Mouse (Mus musculus): ENCODE results near the gene Grb2. TPM values are rescaled to one million over a fixed set of nuclear protein-coding genes. Genes with fewer than 3 reads are reported as not detected.

Grb2 gene
- total RNA-seq (2021), result 100 to 1,000 TPM; 188 to 210 TPM

DNA sequence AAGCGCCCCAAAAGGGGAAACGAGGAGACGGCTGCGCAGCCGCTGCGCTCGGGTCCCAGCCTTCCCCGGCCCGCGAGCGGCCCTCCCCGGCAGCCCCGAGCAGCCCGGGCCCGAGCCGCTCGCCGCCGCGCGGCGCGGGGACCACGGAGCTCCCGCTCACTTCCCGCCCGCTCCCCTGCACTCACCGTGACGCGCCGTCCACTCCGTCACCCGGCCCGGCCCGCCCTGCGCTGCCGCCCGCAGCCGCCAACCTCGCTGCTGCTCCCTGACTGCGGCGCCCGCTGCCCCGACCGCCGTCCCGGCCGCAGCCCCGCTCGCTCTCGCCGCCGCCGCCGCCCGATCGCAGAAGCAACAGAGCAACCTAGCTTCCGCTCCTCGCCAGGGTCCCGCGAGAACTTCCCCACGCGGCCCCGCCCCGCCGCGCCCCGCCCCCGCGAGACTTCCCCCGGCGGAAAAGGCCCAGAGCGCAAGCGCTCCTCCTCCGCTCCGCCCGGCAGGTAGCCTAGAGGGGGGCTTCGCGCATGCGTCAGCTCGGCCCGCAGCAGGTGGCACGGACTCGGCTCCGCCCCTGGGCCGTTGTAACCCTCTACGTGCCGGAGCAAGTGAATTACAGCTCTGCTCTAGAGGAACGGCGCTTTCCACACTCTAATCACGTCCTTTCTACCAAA, at the start of gene Grb2:
Grb2 (minus strand) TSS at position 389 of the 668 bp plus-strand sequence.
- DNase-seq (ENCODE audit: extremely low spot score in 1 of 2, low spot score in 1 of 2), result peak; percentile 94 to 96

DNA sequence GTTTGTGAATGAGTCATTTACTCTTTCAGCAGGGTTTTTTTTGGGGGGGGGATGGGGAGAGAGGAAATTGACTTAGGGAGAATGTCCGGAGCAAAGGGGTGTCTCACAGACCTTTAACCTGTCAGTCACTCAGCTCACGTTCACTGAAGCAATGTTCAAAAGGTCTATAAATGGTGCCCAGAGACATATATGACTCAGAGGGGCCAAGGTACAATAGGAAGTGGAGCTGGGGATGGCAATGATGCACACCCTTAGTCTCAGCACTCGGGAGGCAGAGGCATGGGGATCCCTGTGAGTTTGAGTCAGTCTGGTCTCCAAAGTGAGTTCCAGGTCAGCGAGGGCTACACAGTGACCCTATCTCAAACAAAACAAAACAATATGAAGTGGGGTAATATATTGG, 45.1 kb upstream of the Grb2 start:
- no peak for DNase-seq (ENCODE audit: extremely low spot score in 1 of 2, low spot score in 1 of 2)

DNA sequence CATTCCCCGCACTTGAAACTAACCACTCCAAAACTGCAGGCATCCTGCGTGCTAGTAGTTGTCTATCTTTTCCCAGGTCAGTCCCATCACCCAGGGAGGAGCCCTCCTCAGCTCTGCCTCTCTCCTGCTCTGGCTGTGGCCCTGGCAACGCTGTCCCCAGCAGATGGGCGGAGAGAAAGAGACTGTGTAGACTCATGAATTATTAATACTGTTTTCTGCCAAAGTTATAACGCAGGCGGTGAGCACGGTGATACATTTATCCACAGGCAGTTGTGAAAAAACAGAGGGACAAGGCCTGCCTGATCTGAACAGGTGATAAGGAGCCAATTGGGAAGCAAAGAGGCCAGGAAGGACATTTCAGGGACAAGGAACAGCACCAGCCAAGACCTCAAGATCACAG, 44.3 kb upstream of the Grb2 start:
- no peak for DNase-seq (ENCODE audit: extremely low spot score in 1 of 2, low spot score in 1 of 2)

DNA sequence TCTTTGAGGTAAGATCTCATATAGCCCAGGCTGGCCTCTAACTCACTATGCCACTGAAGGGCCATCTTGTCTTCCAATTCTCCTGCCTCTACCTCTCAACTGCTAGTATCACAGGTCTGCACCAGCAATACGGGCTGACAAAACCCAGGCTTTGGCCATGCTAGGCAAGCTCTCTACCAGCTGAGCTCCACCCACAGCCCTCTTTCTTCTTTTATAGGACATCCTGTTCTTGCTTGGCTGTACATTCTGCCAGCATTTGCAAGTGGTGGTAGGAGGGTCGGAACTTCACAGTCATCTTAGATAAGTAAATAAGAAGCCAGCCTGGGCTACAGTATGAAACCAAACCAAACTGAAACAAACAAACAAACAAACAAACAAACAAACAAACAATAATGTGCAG, 43.3 kb upstream of the Grb2 start:
- DNase-seq (ENCODE audit: extremely low spot score in 1 of 2, low spot score in 1 of 2), result no peak

DNA sequence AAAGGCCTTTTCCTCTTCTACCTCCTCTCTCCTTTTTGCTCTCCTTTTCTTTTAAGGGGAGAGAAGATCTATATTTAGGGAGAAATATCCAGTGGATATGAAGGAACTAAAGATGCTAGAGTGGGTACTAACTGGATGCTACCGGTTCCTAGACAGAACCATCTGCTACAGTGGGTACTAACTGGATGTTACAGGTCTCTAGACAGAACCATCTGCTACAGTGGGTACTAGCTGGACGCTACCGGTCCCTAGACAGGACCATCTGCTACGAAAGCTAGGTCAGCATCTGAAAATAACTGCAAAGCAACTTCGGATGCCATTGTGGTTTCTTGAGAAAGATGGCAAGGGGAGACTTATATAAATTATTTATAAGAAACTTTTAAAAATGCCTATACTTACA, 41.4 kb upstream of the Grb2 start:
- no peak for DNase-seq (ENCODE audit: extremely low spot score in 1 of 2, low spot score in 1 of 2)

DNA sequence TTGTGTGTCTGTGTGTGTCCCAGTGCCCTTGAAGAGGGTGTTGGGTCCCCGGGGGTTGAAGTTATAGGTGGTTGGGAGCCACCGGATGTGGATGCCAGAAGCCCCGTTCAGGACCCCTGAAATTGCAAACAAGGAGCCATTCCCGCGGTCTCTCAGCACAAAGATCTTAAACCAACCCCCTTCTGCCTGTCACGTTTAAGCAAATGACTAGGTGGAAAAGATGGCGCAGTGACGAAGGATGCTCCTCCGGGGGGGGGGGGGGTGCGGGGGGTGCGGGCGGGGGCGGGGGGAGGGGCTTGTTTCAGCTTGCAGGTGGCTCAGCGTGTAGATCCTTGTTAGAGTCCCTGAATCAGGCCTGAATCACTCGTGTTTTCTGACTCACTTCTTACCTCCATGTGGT, 39.0 kb upstream of the Grb2 start:
- no peak for DNase-seq (ENCODE audit: extremely low spot score in 1 of 2, low spot score in 1 of 2)

DNA sequence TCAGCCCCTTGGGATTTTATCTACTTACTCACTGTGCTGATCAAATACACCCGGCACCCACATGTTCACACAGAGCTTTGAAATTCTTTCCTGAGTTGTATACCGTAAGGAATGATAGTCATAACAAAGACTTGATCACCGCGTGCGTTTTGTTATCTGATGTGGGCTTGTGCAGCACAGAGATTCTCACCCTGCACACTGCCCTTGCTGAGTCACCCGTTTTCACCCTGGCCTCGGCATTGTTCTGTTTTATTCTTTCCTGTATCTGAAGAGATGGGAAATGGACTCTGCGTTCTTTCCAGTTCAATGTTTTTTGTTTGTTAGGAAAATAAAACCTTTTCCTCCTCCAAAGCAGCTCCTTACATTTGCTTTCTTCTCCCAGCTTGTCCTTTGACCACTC, 38.4 kb upstream of the Grb2 start:
- no peak for DNase-seq (ENCODE audit: extremely low spot score in 1 of 2, low spot score in 1 of 2)

DNA sequence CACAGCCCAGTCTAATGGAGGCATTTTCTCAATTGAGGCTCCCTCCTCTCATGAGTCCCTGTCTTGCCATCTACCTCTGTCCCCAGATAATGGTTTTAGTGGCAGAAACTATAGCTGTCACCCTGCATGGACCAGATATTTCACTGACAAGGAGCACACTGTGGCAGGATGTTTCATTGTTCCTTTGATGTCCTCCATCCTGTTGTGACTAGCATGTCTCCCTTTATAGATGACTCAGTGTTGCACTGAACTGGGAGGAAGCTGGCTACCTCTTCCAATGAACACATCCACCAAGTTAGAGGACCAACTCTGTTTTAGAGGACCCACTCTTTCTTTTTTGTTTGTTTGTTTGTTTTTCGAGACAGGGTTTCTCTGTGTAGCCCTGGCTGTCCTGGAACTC, 37.7 kb upstream of the Grb2 start:
- no peak for DNase-seq (ENCODE audit: extremely low spot score in 1 of 2, low spot score in 1 of 2)

DNA sequence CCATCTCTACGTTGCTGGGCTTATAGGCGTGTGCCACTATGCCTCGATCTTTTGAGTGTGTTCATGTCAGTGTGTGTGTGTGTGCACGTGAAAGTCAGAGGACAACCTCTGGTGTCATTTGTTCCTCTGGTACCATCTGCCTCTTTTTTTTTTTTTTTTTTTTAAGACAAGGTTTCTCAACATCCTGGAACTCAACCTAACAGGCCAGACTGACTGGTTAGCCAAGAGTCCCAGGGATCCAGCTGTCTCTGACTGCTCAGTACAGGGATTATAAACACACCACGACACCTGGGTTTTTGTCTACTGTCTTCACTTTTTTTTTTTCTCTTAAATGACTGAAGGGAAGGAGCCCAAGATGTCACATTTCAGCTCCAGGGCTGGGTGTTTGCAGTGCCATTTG, 36.0 kb upstream of the Grb2 start:
- DNase-seq (ENCODE audit: extremely low spot score in 1 of 2, low spot score in 1 of 2), result no peak

DNA sequence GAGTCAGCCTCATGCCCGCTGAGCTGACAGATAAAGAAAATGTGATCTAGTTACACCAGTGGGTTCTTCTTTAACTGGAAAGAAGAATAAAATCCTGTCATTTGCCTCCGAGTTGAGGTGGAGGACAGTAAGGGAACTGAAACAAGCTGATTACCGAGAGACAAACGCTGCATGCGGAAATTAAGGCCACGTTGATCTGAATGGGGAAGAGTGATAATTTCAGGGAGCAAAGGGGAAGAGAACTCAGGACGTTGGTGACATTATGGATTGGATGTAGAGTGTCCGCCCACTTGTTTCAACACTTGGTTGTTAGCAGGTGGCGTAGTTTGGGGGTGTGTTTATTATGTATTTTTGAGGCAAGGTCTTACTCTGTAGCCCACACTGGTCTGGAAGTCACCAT, 34.5 kb upstream of the Grb2 start:
- DNase-seq (ENCODE audit: extremely low spot score in 1 of 2, low spot score in 1 of 2), result no peak

DNA sequence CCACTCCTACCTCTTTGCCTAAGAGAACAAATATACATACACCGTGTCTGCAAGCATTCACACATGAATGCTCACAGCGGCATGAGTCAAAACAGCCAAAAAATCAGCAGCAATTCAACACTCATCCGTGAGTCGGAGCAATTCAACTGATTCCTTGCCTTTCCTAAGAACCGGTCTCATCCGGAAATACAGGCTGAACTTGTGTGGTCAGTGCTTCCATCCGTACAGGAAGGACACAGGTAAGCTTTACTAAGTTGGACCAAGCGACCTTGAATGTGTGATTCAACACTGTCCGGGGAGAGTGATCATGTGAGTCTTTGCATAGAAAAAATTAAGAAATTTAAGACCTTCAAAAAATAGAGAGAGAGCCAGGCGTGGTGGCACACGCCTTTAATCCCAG, 32.7 kb upstream of the Grb2 start:
- no peak for DNase-seq (ENCODE audit: extremely low spot score in 1 of 2, low spot score in 1 of 2)

DNA sequence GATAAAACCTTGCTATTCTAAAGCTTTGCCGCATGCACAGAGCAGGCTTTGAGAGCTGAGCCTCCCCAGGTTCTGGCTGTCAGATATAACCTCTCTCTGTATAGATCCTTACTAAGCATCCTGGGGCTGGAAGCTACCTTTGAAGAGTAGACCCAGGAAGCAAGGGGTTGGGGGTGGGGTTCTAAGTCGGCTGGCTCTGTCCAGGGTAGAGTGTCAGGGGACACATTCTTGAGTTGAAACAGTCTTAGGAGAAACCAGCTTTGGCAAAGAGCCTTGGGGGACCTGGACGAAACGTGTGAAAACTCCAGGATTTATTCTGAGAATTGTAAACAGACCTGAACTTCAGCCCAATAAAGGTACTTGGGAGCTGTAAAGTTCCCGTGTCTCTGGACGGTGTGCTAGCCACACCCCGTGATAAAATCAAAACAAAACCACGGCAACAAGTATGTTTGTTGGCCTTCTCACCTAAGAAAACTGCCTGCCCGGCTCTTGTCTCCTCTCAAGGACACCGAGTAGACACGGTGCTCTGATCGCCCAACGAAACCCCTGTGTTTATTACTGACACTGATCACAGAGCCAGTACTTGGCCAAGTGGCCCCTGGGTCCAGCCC, 30.0 kb upstream of the Grb2 start:
- no peak for DNase-seq (ENCODE audit: extremely low spot score in 1 of 2, low spot score in 1 of 2)

DNA sequence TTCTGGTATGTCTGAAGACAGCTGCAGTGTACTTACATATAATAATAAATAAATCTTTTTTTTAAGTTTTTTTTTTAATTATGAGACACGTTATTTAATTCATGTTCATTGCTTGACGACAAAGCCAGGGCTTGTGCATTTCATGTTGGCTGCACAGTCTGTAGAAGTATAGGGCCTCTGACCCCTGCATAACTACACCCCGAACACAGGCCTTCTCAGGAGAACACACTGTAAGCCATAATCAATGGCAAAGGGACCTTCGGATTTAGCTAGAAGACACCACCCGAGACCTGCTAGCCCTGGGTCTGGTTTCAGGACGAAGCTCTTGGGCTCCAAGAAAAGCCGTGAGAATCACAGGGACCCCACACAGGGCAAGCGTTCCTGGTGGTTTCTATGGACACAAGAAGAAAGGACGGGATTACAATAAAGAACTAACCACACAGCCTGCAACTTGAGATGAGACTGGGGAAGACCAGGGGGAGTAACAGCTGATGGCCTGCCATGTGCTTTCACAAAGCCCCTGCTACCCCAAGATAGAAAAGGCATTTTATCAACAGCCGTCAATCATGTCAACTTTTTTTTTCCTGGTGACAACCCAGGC, 29.3 kb upstream of the Grb2 start:
- DNase-seq (ENCODE audit: extremely low spot score in 1 of 2, low spot score in 1 of 2), result no peak

DNA sequence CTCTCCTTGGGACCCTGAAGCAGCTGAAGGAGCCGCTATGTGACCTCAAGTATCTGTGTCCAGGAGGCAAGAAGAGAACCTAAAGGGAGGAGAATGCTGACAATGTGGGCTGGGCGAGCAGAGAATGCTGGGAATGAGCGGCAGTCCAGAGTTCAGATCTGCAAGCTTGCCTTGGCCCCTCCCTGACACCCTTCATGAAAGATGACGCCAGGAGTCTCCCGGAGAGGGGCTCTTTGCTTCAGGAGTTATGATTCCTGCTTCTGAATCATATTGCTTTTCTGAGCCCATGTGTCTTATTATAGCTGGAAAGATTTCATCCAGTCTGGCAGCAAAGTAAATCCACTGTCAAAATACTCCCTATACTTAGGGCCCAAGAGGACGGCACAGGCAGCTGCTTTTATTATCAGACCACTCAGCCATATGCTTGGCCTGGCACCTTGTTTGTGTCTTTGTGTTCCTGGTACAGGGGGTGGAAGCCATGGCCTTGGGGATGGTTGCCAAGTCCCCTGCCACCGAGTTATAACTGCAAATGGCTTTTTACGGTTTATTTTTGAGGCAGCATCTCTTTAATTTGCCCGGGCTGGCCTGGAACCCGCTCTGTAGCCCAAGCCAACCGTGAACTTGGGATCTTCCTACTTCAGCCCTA, 25.8 kb upstream of the Grb2 start:
- no peak for DNase-seq (ENCODE audit: extremely low spot score in 1 of 2, low spot score in 1 of 2)

DNA sequence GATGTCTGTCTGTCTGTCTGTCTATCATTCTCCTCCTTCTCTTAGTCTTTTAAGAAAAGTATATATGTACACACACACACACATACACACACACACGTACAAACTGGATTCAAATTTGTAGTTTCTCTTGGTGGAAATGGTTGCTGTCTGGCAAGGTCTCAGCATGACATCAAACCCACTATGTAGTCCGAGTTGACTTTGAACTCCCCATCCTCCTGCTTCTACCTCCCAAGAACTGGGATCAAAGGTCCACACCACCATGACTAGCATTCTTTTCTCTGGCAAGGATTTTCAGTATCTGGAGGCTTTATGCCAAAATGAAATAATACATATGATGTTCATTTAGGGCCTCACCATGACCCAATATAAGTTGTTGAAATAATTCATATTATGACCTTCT, 14.8 kb upstream of the Grb2 start:
- no peak for DNase-seq (ENCODE audit: extremely low spot score in 1 of 2, low spot score in 1 of 2)

DNA sequence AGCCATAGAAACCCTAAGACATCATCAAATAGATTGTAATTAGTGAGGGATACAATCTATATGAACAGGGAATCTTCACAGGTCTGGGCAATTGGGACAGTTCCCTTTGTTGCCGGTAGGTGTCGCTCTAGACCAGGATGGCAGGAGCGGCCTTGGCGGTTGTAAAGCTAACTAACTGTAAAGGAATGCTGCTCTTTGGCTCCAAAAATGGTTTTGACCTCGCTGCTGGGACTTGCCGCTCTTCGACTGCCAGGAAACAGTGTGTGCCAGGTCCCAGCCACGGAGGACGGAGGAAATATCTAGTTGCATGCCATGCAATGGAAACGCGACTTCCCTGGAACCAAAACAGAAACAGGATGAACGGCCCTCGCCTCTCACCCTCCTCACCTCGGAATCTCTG, 14.2 kb upstream of the Grb2 start:
- peak; percentile 66 to 87 for DNase-seq (ENCODE audit: extremely low spot score in 1 of 2, low spot score in 1 of 2)

DNA sequence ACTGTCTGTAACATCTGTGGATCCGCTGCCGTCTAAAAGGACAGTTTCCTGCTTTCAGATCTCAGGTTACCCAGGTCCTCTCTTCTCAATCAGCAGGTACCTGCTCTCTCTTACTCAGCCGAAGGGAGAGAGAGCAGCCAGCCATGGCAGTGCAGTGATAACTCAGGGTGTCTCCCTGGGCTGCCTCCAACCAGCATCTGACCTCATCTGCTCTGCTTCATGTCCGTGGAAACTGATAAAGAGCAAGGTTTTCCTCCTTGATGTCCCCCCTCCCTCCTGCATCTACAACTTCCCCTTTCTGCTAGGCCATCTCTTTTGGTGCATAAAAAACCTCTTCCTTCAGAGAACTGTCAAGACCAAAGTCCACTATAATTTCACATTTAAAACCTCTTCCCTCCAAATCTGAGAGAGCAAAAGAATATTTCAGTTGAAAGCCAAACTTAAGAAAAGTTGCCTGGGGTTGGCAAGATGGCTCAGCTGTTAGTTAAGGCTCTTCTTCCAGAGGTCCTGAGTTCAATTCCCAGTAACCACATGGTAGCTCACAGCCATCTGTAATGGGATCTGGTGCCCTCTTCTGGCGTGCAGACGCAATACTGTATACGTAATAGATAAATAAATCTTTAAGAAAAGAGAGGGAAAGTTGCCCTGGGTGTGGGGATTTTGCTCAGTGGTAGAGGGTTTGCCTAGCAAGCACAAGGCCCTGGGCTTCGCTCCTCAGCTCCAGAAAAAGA, 9.4 kb upstream of the Grb2 start:
- DNase-seq (ENCODE audit: extremely low spot score in 1 of 2, low spot score in 1 of 2), result no peak

DNA sequence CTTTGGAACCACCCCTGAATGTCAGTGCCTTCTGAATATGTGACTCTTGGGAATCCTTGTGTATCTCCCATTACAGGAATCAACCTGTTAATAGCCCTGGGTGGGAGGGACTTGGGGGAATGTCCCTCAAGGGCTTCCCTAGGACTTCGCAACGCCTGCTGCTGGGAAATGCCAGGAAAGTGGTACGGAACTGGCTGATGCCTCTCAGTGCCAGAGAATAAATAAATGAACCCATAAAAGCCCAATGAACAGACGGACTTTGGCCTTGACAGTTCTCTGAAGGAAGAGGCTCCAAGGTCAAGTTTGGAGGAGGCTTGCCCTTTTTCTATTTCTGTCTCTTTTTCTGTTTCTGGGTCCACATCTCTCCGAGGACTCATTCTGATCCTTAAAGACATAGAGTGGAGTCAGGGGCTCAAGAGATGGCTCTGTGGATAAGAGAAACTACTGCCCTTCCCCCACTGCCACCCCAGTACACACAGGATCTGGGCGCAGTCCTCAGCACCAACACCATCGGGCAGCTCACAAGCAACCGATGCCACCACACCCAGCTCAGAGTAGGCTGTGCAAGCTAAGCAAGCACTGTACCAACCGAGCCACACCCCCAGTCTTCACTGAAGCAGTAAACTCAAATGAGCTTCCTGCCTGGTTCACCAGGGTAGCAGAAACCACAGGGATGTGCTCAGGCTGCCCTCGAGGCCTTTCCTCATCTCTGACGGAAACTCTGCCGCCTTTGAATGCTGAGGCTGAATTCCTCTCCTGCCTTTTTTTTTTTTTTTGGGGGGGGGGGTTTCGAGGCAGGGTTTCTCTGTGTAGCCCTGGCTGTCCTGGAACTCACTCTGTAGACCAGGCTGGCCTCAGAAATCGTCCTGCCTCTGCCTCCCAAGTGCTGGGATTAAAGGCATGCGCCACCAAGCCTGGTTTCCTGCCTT, 8.3 kb upstream of the Grb2 start:
- no peak for DNase-seq (ENCODE audit: extremely low spot score in 1 of 2, low spot score in 1 of 2)

DNA sequence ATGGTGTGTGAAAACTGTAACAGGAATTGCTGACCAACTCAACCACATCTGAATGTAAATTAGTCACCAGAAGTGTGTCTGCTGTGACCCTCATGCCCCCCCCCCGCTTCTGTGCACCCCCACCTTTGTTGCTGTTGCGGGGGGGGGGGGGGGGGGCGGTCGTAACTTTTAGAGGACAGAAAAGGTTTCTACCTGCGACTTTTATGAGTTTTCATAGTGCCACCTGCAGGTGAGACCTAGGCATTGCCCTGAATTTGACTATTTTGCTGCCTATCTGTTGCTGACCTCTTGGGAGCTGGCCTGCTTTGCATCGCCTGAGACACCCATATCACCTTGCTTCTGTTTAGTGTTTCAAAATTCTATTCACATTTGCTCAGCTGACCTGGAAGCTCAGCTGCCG, 6.1 kb upstream of the Grb2 start:
- peak in 1 of 2 experiments; percentile 55 for DNase-seq (ENCODE audit: extremely low spot score in 1 of 2, low spot score in 1 of 2)

DNA sequence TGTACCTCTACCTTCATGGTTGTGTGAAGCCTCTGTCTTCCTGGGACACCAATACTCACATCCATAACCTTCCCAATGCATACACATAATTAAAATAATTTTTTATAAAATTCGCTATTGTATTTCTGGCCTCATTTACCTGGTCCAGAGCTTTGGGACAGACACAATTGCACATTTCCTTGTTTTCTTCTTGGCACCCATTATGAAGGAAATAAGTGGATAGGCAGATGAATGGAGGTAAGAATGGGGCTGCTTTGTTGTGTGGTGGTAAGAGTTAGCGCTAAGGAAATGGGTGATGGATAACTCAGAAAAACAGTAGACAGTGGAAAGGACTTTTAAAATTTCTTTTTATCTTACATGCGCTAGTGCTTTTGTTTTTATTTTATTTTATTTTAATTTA, 5.0 kb upstream of the Grb2 start:
- DNase-seq (ENCODE audit: extremely low spot score in 1 of 2, low spot score in 1 of 2), result no peak
